Mouse (Mus musculus) embryonic fibroblast, embryonic 13.5 days (primary cell): ENCODE measurements around the gene Galnt10.

ENCODE experiments used
- CTCF ChIP-seq: IDR thresholded peaks from 2 replicates; pipeline ENCODE4 v1.5.1; 2011; ENCODE audit warnings: mild to moderate bottlenecking, control low read depth, low read length, moderate library complexity, borderline replicate concordance; ENCODE audit not compliant: insufficient read depth
- POLR2A ChIP-seq: IDR thresholded peaks from 2 replicates; pipeline ENCODE4 v1.6.1; 2011; ENCODE audit warnings: low read depth, mild to moderate bottlenecking, control low read depth, low read length, moderate library complexity

DNA sequence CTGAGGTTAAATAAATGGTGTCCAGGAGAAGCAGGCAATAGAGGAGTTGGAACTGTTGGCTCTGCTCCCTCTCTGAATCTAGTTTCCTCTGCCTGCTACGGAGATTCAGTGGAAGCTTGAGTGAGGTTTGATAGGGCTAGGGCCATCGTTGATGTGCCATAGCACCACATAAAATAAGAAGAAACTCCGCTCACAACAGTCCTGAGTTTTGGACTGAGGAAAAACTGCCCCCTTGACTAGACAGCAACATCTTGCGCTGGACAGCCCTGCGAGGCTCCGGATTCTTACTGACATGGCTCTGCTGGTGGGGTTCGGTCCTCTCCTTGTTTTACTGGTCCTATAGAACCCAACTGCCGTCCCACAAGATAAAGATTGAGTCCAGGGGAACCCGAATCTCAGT, 191.2 kb downstream of the Galnt10 start:
- TF ChIP-seq CTCF (no peak), POLR2A (no peak)
